Mouse (Mus musculus): ENCODE data around the gene Nup210l. TPM values are rescaled to one million over a fixed set of nuclear protein-coding genes. Genes with fewer than 3 reads are reported as not detected.

The Nup210l gene
- polyA plus RNA-seq, 2 experiments = 0.28 TPM; not detected in 1

DNA sequence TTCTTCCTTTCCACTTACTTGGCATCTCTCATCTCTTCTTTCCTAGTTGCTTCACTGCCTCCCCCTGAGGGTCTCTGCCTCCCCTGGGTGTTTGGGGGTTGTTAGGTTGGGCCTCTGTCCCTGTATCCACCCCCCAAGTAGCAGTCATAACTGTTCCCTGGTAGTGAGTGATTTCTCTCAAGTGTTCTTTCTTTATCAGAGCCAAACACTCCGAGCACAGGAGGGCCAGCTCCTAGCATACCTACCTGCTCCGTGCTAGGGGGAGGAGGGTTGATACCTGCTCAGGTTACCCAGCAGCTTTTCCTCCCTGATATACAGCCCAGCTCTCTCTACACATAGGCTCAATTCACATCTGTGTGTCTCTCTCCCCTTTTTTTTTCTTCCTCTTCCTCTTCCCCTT lies 15.3 kb upstream of the Nup210l start:
- no peaks in the 10 kb centered on the region for H3K9me3 ChIP-seq (ENCODE audit: control insufficient read depth, low read length)
- H3K27me3 ChIP-seq (ENCODE audit: control insufficient read depth, insufficient read depth, low read length) = no peaks in the 10 kb centered on the region
- 78% methylated on average over 2 of the region's 2 CpGs for WGBS (ENCODE audit: insufficient replicate concordance)
- H3K9ac ChIP-seq (replicated peaks) = no peak overlapping the region
- no peak overlapping the region for H3K27ac ChIP-seq
- H3K4me3 ChIP-seq (ENCODE audit: insufficient read depth in 1 of 2, low read depth in 2 of 2, low read length in 2 of 2) = no peak overlapping the region
- peaks cover 7 to 24% of the 10 kb centered on the region in 2 experiments for H3K4me1 ChIP-seq (replicated peaks; ENCODE audit: control insufficient read depth in 2 of 2, insufficient read depth in 2 of 2, low read length in 1 of 2)
- ATAC-seq (ENCODE audit: insufficient read depth) = no peak
- no peak for DNase-seq (ENCODE audit: low read depth in 3 of 3, low spot score in 3 of 3)
- peaks cover 54% of the 10 kb centered on the region for H3K36me3 ChIP-seq (replicated peaks; ENCODE audit: control insufficient read depth, insufficient read depth, low read depth)
- no peak overlapping the region for H3K4me2 ChIP-seq (ENCODE audit: low read depth)
- TF ChIP-seq CTCF (IDR thresholded peaks at IDR 0.05; ENCODE audit: low read depth) (no peak), EP300 (IDR thresholded peaks at IDR 0.05; ENCODE audit: low read depth) (no peak)

- no peak overlapping the region for H3K9ac ChIP-seq (replicated peaks)
Observed at GRCm38 (mm10) chr3:90090892-90091291, 13.0 kb upstream of the Nup210l start.

GRCm38 (mm10) chr3:90094453-90094852 lies 9.5 kb upstream of the Nup210l start:
- Histone ChIP-seq H3K9me3 (ENCODE audit: control insufficient read depth, low read length) (no peaks in the 10 kb centered on the region), H3K4me1 (replicated peaks; ENCODE audit: control insufficient read depth in 2 of 2, insufficient read depth in 2 of 2, low read length in 1 of 2) (0 out of 4 replicates have a peak, but pooled peaks cover 0 to 2% of the 10 kb centered on the region in 2 experiments), H3K27ac (no peak overlapping the region), H3K9ac (replicated peaks) (no peak overlapping the region), H3K36me3 (replicated peaks; ENCODE audit: control insufficient read depth, insufficient read depth, low read depth) (peaks cover 34% of the 10 kb centered on the region), H3K4me3 (ENCODE audit: insufficient read depth in 1 of 2, low read depth in 2 of 2, low read length in 2 of 2) (no peak overlapping the region), H3K27me3 (ENCODE audit: control insufficient read depth, insufficient read depth, low read length) (no peaks in the 10 kb centered on the region), H3K4me2 (ENCODE audit: low read depth) (no peak overlapping the region)
- DNase-seq (ENCODE audit: low read depth in 3 of 3, low spot score in 3 of 3) (no peak), ATAC-seq (ENCODE audit: insufficient read depth) (no peak)
- TF ChIP-seq CTCF (IDR thresholded peaks at IDR 0.05; ENCODE audit: low read depth) (no peak), EP300 (IDR thresholded peaks at IDR 0.05; ENCODE audit: low read depth) (0 out of 2 replicates have a peak, but pooled peaks have one; percentile 10)
- 62% methylated on average over 3 of the region's 3 CpGs for WGBS (ENCODE audit: insufficient replicate concordance)

More at GRCm38 (mm10) chr3:90090892-90091291, 13.0 kb upstream of the Nup210l start:
- Histone ChIP-seq H3K4me1 (replicated peaks; ENCODE audit: control insufficient read depth in 2 of 2, insufficient read depth in 2 of 2, low read length in 1 of 2) (0 out of 4 replicates have a peak, but pooled peaks cover 0 to 4% of the 10 kb centered on the region in 2 experiments), H3K27ac (no peak overlapping the region), H3K27me3 (ENCODE audit: control insufficient read depth, insufficient read depth, low read length) (no peaks in the 10 kb centered on the region), H3K4me3 (ENCODE audit: insufficient read depth in 1 of 2, low read depth in 2 of 2, low read length in 2 of 2) (no peak overlapping the region), H3K9me3 (ENCODE audit: control insufficient read depth, low read length) (no peaks in the 10 kb centered on the region), H3K4me2 (ENCODE audit: low read depth) (no peak overlapping the region), H3K36me3 (replicated peaks; ENCODE audit: control insufficient read depth, insufficient read depth, low read depth) (peaks cover 54% of the 10 kb centered on the region)
- TF ChIP-seq CTCF (IDR thresholded peaks at IDR 0.05; ENCODE audit: low read depth) (no peak), EP300 (IDR thresholded peaks at IDR 0.05; ENCODE audit: low read depth) (no peak)
- DNase-seq (ENCODE audit: low read depth in 3 of 3, low spot score in 3 of 3) (no peak), ATAC-seq (ENCODE audit: insufficient read depth) (no peak)
- 67% methylated on average over 6 of the region's 6 CpGs for WGBS (ENCODE audit: insufficient replicate concordance)

DNA sequence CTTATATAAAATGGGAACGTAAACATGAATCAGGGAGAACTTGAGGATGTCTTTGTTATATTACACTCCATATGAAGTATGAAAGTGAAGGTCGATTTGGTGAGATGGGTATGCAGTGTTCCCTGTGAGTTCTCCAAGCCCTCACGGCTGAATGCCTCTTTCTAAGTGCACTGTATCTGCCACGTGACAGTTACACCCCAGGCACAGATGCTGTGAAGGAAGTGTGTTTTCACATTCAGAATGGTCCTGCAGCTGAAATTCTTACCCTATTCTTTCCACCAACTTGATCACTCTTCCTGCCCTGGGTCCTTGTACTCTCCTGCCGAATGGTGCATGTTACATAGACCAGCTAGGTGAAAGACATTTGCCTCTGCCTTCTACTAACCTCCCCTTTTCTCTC lies 6.0 kb upstream of the Nup210l start:
- H3K4me3 ChIP-seq (ENCODE audit: insufficient read depth in 1 of 2, low read depth in 2 of 2, low read length in 2 of 2) = no peak overlapping the region
- no peak overlapping the region for H3K4me2 ChIP-seq (ENCODE audit: low read depth)
- no peak overlapping the region for H3K27ac ChIP-seq
- H3K36me3 ChIP-seq (replicated peaks; ENCODE audit: control insufficient read depth, insufficient read depth, low read depth) = peaks cover 14% of the 10 kb centered on the region
- ATAC-seq (ENCODE audit: insufficient read depth) = no peak
- H3K9me3 ChIP-seq (ENCODE audit: control insufficient read depth, low read length) = no peaks in the 10 kb centered on the region
- no peak overlapping the region for H3K9ac ChIP-seq (replicated peaks)
- 69% methylated on average over 5 of the region's 5 CpGs for WGBS (ENCODE audit: insufficient replicate concordance)
- no peaks in the 10 kb centered on the region for H3K27me3 ChIP-seq (ENCODE audit: control insufficient read depth, insufficient read depth, low read length)
- no peaks in the 10 kb centered on the region for H3K4me1 ChIP-seq (replicated peaks; ENCODE audit: control insufficient read depth in 2 of 2, insufficient read depth in 2 of 2, low read length in 1 of 2)
- DNase-seq (ENCODE audit: low read depth in 3 of 3, low spot score in 3 of 3) = no peak
- TF ChIP-seq EP300 (IDR thresholded peaks at IDR 0.05; ENCODE audit: low read depth) (no peak), CTCF (IDR thresholded peaks at IDR 0.05; ENCODE audit: low read depth) (no peak)

DNA sequence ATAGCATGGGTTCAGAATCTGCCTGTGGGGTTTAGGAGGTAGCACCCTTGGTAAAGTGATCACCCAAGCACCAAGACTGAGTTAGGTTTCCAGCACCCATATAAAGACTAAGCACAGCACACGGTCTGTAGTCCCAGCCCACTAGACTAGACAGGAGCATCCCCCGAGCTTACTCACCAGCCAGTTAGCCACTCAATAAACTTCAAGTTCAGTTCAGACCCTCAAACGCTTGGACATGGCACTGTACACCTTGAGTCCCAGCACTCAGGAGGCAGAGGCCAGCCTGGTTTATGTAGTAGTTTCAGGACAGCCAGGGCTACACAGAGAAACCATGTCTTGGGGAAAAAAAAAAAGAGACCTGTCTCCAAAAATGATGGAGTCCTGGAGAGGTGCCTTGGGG lies 2.9 kb upstream of the Nup210l start:
- TF ChIP-seq CTCF (IDR thresholded peaks at IDR 0.05; ENCODE audit: low read depth) (no peak), EP300 (IDR thresholded peaks at IDR 0.05; ENCODE audit: low read depth) (no peak)
- H3K27me3 ChIP-seq (ENCODE audit: control insufficient read depth, insufficient read depth, low read length) = no peaks in the 10 kb centered on the region
- no peak overlapping the region for H3K4me3 ChIP-seq (ENCODE audit: insufficient read depth in 1 of 2, low read depth in 2 of 2, low read length in 2 of 2)
- ATAC-seq (ENCODE audit: insufficient read depth) (no peak), DNase-seq (ENCODE audit: low read depth in 3 of 3, low spot score in 3 of 3) (no peak)
- no peak overlapping the region for H3K27ac ChIP-seq
- H3K9me3 ChIP-seq (ENCODE audit: control insufficient read depth, low read length) = no peaks in the 10 kb centered on the region
- H3K4me2 ChIP-seq (ENCODE audit: low read depth) = no peak overlapping the region
- H3K4me1 ChIP-seq (replicated peaks; ENCODE audit: control insufficient read depth in 2 of 2, insufficient read depth in 2 of 2, low read length in 1 of 2) = no peaks in the 10 kb centered on the region
- H3K36me3 ChIP-seq (replicated peaks; ENCODE audit: control insufficient read depth, insufficient read depth, low read depth) = peaks cover 11% of the 10 kb centered on the region
- 66% methylated on average over 3 of the region's 3 CpGs for WGBS (ENCODE audit: insufficient replicate concordance)
- H3K9ac ChIP-seq (replicated peaks) = no peak overlapping the region
